Mouse (Mus musculus): ENCODE measurements around the gene Adgrg2.

Adgrg2 gene

DNA sequence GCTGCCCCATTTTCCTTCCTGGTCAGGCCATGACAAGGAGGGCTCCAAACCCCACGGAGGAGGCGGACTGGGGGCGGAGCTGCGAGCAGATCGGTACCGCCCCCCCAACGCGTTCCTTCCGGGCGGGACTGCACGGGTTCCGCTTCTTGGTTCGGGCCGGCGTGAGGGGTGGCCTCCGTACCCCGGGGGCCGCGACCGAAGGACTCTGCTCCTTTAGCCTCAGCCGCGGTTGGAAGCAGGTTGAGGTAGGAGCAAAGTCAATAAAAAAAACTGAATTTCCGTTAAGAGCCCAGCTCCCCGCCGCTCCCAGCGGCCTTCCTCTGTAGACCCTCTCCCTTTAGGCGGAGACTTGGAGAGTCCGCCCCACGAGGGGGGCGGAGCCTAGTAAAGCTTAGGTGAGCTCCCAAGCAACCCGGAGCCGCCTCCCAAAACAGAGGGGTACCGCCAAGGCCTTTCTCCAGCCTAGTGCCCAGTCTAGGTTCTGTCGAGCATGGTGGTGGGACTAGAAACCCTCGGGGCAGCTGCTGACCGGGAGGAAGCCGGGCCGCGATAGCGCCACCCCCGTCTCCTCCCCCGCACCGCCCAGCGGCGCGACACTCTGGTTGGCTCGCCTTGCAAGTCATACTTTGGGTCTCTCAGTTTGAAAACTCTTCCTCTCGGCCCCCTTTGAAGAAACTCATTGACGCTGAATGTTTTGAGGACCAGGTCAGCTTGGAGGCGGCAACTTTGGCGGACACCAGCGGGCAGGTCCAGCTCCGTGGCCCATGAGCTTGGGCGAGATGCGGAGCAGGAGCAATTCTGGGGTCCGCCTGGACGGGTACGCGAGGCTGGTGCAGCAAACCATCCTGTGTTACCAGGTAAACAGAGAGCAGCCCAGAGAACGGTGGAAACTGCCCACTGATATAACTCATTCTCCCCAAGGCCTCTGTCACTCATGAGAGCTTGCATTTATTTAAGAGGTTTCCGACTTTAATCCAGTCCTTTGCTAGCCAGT, 111.9 kb downstream of the Adgrg2 start, which contains the start of gene Phka2:
TSS of gene Phka2 (plus strand) at position 119 of the 994 bp plus-strand sequence.
- DNase-seq (ENCODE audit: low spot score in 2 of 2): peak; percentile 85

DNA sequence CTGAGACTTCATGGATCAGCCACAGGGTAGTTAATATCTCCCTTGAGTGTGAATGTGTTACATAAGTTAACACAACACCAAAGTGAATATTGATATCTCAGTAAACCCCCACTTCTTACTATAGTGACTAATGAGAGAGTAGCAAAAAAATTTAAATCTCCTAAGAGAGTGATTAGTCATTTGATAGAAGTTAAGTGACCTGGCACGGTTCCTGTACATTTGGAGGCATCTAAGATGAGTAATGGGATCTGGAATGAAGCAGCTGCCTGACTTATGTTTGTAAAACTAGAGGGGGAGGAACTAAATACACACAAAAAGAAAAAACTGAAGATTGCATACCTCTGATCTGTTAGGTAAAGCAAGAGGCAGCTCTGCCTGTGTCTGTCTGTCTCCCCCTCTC, 118.6 kb downstream of the Adgrg2 start:
- no peak for DNase-seq (ENCODE audit: low spot score in 2 of 2)

DNA sequence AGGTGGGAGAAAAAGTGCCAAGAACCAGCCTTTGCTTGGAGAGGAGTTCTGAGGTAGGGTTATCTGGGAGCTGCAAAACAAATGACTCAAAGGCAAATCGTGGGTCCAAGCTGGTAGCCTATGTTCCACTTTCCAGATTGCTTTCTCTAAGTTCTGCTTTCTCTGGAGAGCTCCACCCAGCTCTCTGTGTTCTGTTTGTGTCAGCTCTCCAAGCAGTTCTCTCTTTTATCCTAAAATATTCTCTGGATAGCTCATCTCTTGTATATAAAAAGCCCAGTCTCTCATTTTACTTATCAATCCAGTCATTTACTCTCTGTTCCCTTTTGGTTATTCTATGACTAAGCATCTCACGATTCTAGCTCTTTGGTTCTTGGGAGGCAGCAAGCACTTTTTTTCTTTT, 119.7 kb downstream of the Adgrg2 start:
- no peak for DNase-seq (ENCODE audit: low spot score in 2 of 2)

DNA sequence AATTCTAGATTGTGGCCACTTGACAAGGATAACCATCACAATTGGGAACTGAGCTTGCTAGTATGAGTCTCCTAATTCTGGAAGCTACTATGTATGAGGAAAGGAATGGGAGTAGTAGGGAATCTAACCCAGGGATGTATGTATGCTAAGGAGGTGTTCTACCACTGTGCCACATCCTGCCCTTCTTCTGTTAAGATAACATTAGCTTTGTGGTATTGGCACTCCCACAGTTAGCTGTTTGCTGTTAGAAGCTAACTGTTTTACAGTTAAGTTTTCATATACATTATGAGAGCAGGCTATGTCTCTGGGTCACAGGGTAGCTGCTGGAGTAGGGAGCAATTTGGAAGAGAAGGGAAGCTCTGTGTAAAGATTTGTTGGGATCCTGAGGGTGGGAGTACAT, 125.5 kb downstream of the Adgrg2 start:
- no peak for DNase-seq (ENCODE audit: low spot score in 2 of 2)

DNA sequence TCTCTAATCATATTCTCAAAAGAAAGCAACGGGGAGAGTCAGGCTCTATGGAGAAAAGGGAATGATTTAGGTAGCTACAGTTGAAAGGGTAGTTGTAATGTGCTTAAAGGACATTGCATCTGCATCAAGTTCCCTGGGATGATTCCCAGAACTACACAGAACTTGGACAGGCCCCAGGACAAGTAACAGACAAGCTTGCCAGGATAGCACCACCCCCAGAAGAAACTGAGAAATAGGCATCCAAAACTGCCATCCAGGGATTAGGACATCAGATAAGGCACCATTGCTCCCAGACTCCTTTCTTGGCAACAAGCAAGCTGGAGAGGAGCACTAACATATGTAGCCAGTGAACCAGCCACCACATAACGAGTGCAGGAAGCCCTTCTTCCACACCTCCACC, 152.3 kb downstream of the Adgrg2 start:
- peak in 1 of 2 experiments; percentile 21 for DNase-seq (ENCODE audit: low spot score in 2 of 2)
